Mouse (Mus musculus) intestine, postnatal 0 days (tissue): Measurements from ENCODE around the gene Elavl1. TPM values are rescaled to one million over a fixed set of nuclear protein-coding genes. Genes with fewer than 3 reads are reported as not detected.

Experiments
- ATAC-seq: fragments of 200-750 bp; cut with Nextera tagmentation; 2 replicates; pipeline ENCODE4 v1.8.0; 2017; ENCODE audit warnings: mild to moderate bottlenecking, moderate TSS enrichment, moderate library complexity
- H3K27ac ChIP-seq: fragments of 300-500 bp; sonication (generic); 2 replicates; pipeline ENCODE4 v1.5.1; 2014; ENCODE audit warnings: mild to moderate bottlenecking, low read depth, low read length, moderate library complexity
- H3K27me3 ChIP-seq: fragments of 300-500 bp; sonication (generic); replicated peaks from 2 replicates; pipeline ENCODE4 v1.6.1; 2014; ENCODE audit warnings: low read length, mixed read lengths; ENCODE audit not compliant: control insufficient read depth, insufficient read depth
- H3K36me3 ChIP-seq: fragments of 300-500 bp; sonication (generic); 2 replicates; pipeline ENCODE4 v1.6.1; 2014; ENCODE audit warnings: mild to moderate bottlenecking, moderate library complexity; ENCODE audit not compliant: control insufficient read depth, insufficient read depth
- H3K4me1 ChIP-seq: fragments of 300-500 bp; sonication (generic); replicated peaks from 2 replicates; pipeline ENCODE4 v1.6.1; 2014; ENCODE audit warnings: antibody characterized with exemption, low read length, mixed read lengths; ENCODE audit not compliant: control insufficient read depth, insufficient read depth
- H3K4me2 ChIP-seq: fragments of 300-500 bp; sonication (generic); replicated peaks from 2 replicates; pipeline ENCODE4 v1.6.1; 2014; ENCODE audit warnings: low read depth, mild to moderate bottlenecking, moderate library complexity
- H3K4me3 ChIP-seq: fragments of 300-500 bp; sonication (generic); 2 replicates; pipeline ENCODE4 v1.5.1; 2014; ENCODE audit warnings: low read depth, low read length
- H3K9ac ChIP-seq: fragments of 300-500 bp; sonication (generic); 2 replicates; pipeline ENCODE4 v1.6.1; 2014; ENCODE audit warnings: mild to moderate bottlenecking, low read depth, low read length
- H3K9me3 ChIP-seq: fragments of 300-500 bp; sonication (generic); 2 replicates; pipeline ENCODE4 v1.6.1; 2016; ENCODE audit warnings: mixed run types; ENCODE audit not compliant: control insufficient read depth
- CTCF ChIP-seq: sonication (generic); IDR thresholded peaks from 2 replicates; pipeline ENCODE4 v1.5.1; 2016; ENCODE audit warnings: low read depth, mild to moderate bottlenecking, control low read depth, antibody characterized with exemption, moderate library complexity
- WGBS: fragments of 180-500 bp; shearing (Covaris S2); extraction: QIAGEN DNeasy Blood & Tissue Kit; methylation state at CpG from one replicate; pipeline ENCODE4 v1.1.7; 2014; 5-methylcytosine and 5-hydroxymethylcytosine counted together
- polyA plus RNA-seq: library from polyadenylated mRNA; unstranded; fragments of >200 nt; fragmentation: Nextera tagmentation; extraction: Ambion mirVana; gene quantifications from 2 replicates; pipeline ENCODE4 v1.2.1, GENCODE M21; 2015

Elavl1 gene
- polyA plus RNA-seq, 1 experiment from 2014 or later, result 64.8 TPM

DNA sequence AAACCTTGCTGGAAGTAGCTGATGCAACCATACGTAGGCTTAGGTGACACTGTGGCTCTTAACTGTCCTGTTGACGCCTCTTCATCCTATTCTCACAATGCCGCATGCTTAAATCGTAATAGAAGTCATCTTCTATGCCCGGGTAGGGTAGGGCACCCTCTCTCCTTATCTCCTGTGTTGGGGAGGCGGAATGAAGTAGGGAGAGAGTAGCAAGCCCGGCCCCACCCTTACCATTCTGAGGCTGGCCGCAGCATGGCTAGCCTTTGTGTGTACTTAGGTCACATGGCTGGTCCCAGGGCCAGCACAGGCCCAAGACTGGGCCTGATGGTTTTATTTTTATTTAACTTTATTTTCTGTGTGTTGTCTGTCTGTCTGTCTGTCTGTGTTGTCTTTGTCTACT is 78.0 kb downstream of the Elavl1 start:
- no peaks in the 10 kb centered on the region for H3K27me3 ChIP-seq
- no peak overlapping the region; the same call in 1 of the 2 replicates for H3K27ac ChIP-seq
- H3K9me3 ChIP-seq, result no peaks in the 10 kb centered on the region
- H3K9ac ChIP-seq, result no peak overlapping the region
- no peak for TF ChIP-seq CTCF
- H3K36me3 ChIP-seq, result peaks cover 60% of the 10 kb centered on the region
- no peak overlapping the region for H3K4me2 ChIP-seq
- WGBS, result 82% methylated on average over 8 of the region's 8 CpGs
- H3K4me3 ChIP-seq, result no peak overlapping the region
- no peak for ATAC-seq
- no peaks in the 10 kb centered on the region for H3K4me1 ChIP-seq

DNA sequence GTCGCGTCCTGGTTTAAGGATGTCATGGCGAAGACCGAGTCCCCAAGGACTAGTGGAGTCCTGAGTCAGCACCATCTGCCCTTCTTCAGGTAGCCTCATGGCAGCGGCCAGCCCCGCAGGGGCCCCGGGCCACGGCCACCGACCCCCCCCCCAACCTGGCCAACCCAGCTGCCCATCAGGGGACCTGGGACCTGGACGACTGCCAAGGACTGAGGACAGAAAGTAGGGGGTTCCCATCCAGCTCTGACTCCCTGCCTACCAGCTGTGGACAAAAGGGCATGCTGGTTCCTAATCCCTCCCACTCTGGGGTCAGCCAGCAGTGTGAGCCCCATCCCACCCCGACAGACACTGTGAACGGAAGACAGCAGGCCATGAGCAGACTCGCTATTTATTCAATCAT is 79.5 kb downstream of the Elavl1 start:
- Histone ChIP-seq H3K4me1 (no peaks in the 10 kb centered on the region), H3K36me3 (peaks cover 60% of the 10 kb centered on the region), H3K4me3 (no peak overlapping the region), H3K4me2 (no peak overlapping the region), H3K27me3 (no peaks in the 10 kb centered on the region), H3K9ac (no peak overlapping the region; the same call in 1 of the 2 replicates), H3K9me3 (no peaks in the 10 kb centered on the region), H3K27ac (no peak overlapping the region)
- ATAC-seq, result no peak
- 88% methylated on average over 12 of the region's 13 CpGs for WGBS
- no peak for TF ChIP-seq CTCF

DNA sequence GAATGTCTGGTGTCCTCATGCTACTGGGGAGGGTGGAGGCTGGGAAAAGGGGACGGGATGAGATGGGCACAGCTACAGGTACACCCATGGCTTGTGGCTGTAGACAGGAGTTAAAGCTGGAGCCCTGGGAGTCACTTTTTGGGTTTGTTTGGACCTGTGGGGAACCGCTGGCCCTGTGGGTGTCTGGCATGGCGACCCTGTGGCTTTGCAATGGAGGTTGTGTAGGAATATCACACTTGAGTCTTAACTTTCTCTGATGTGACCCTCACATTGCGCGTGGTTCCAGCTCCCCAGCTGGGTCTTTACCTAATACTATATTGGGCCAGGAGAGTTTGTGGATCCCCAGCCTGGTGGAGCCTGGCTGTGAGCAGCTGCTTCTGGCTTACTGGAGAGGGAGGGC is 80.2 kb downstream of the Elavl1 start:
- Histone ChIP-seq H3K4me3 (no peak overlapping the region), H3K27ac (no peak overlapping the region), H3K4me1 (peaks cover 2% of the 10 kb centered on the region; the same call in 1 of the 2 replicates), H3K27me3 (no peaks in the 10 kb centered on the region), H3K36me3 (peaks cover 63% of the 10 kb centered on the region), H3K4me2 (no peak overlapping the region), H3K9ac (no peak overlapping the region), H3K9me3 (no peaks in the 10 kb centered on the region)
- no peak for TF ChIP-seq CTCF
- WGBS, result 96% methylated on average over 5 of the region's 5 CpGs
- no peak for ATAC-seq

DNA sequence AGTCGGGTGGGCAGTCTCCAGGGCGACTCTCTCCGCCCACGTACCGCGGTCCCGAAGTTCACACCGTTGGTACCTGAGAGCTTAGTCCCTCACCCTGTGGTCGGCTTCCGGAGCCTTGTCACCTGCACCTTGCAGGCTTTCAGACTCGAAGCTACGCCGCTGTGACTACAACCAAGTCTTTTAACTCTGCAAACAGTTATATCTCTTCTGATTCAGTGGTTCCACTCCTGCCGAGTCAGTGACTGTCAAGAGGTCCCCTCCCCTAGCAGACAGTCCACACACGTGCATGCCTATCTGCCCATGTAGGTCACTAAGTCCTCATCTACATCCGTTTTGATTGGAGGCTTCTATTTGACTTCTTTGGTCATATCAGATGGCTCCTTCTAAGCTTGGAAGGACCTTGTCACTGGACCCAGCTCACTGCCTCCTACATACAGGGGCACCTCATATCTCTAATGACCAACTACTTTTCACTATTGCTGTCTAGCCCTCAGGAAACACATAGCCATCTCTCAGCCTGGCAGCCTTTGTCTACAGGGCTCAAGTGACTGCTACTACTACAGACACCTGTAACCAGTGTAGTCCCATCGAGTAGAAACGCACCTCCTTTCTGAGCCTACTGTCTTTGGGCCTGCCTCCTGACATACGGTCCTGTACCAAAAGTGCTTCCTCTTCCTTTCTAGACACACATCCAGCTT is 85.9 kb downstream of the Elavl1 start:
- Histone ChIP-seq H3K27me3 (no peaks in the 10 kb centered on the region), H3K36me3 (peaks cover 23% of the 10 kb centered on the region), H3K4me1 (peaks cover 10% of the 10 kb centered on the region; the same call in 1 of the 2 replicates), H3K4me2 (peak overlapping the region; percentile 75), H3K27ac (peak overlapping the region; percentile 87), H3K9ac (peak overlapping the region; percentile 73), H3K4me3 (peak overlapping the region; percentile 79), H3K9me3 (no peaks in the 10 kb centered on the region)
- peak; percentile 26 for ATAC-seq
- WGBS, result 9% methylated on average over 19 of the region's 19 CpGs
- TF ChIP-seq CTCF, result no peak

DNA sequence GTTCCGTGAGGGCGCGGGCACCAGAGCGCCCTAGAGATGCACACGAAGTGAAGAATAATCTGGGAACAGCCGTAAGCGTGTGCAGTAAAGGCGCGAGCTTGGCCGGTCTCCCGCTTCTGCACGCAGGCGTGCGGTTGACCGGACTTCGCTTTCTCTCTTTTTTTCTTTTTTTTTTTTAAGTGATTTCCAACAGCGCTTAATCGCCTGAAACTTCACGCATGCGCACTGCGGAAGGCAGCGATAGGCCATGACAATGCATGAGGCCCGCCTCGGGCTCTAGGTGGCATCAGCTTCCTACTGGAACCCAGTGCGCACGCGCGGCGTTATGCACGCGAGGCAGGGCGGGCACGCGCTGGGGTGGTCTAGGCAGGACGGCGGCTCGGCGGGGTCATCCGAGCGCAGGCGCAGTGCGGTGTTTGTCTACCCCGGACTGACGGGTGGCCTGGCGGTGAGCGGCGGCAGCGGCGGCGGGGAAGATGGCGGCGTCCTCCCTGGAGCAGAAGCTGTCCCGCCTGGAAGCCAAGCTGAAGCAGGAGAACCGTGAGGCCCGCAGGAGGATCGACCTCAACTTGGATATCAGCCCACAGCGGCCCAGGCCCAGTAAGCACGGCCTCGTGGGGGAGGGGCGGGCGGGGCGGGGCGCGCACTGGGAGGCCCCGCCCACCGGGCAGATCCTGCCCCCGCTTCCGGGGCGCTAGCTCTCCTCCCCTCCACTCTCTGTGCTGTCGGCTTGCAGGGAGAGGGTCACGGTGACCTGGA is 86.6 kb downstream of the Elavl1 start, which contains the start of the genes Map2k7 and Gm49320:
TSS of gene Map2k7 (plus strand) at position 307 of the 759 bp plus-strand sequence.
TSS of gene Gm49320 (plus strand) at position 432 of the 759 bp plus-strand sequence.
- TF ChIP-seq CTCF, result peak; percentile 73

DNA sequence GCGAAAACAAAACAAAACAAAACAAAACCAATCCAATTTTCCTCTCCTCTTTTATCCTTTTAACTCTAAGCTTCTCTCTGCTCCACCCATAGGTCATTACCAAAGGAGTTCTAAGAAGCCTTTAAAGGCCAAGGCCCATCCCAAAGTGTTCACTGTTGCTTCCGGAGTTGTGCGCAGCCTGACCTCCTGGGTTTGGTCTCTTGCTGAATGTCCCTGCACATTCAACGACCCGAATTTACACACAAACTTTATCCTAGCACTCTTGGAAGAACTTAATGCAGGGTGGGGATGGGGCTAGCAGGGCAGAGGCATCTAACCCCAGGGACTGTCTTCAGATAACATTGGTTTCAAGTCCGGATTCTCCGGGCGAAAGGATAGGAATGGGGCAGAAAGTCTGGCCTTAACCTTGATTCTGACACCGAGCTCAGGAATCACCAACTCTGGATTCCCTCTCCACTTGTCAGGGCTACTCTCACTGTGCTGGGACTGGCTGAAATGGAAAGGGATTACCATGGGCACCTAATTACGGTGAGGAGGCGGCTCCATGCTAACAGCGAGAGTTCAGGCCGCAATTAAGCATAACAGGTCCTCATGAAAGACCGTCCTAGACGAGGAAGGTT is 87.3 kb downstream of the Elavl1 start:
- no peak; the same call in 1 of the 2 replicates for ATAC-seq
- no peaks in the 10 kb centered on the region for H3K9me3 ChIP-seq
- 14% methylated on average over 15 of the region's 15 CpGs for WGBS

More for the DNA sequence above, 86.6 kb downstream of the Elavl1 start, which contains the start of the genes Map2k7 and Gm49320:
- peak; percentile 95 for ATAC-seq
- WGBS, result under 1% methylated on average over 65 of the region's 71 CpGs
- peak within 1 kb of the TSS; percentile 73 for H3K9ac ChIP-seq
- no peaks in the 10 kb centered on the region for H3K9me3 ChIP-seq
- H3K27me3 ChIP-seq, result no peaks in the 10 kb centered on the region
- H3K36me3 ChIP-seq, result peaks cover 16% of the 10 kb centered on the region
- peak within 1 kb of the TSS; percentile 79 for H3K4me3 ChIP-seq
- H3K4me1 ChIP-seq, result peaks cover 10% of the 10 kb centered on the region; the same call in 1 of the 2 replicates
- peak within 1 kb of the TSS; percentile 75 for H3K4me2 ChIP-seq
- peak within 1 kb of the TSS; percentile 87 for H3K27ac ChIP-seq

More for the DNA sequence above, 87.3 kb downstream of the Elavl1 start:
- peaks cover 10% of the 10 kb centered on the region; the same call in 1 of the 2 replicates for H3K4me1 ChIP-seq
- peaks cover 9% of the 10 kb centered on the region for H3K36me3 ChIP-seq
- no peak for TF ChIP-seq CTCF
- no peaks in the 10 kb centered on the region for H3K27me3 ChIP-seq
- H3K9ac ChIP-seq, result peak overlapping the region; percentile 73
- H3K27ac ChIP-seq, result peak overlapping the region; percentile 87
- H3K4me3 ChIP-seq, result peak overlapping the region; percentile 79
- peak overlapping the region; percentile 75 for H3K4me2 ChIP-seq

Other genes with a start within 250 kb of the Elavl1 start
- gene Cd209f, start 219.6 kb downstream of the Elavl1 start, polyA plus RNA-seq, result 0.33 TPM in 1 of 2 replicates, not detected in the other
- gene Cd209g, start 191.3 kb downstream of the Elavl1 start, polyA plus RNA-seq, result not detected in 2 replicates
- gene Evi5l, start 158.8 kb downstream of the Elavl1 start, polyA plus RNA-seq, result 6.6 and 8.3 TPM in 2 replicates
- gene Prr36, start 108.0 kb downstream of the Elavl1 start, polyA plus RNA-seq, result 0.99 and 1.1 TPM in 2 replicates
- gene Lrrc8e, start 98.6 kb downstream of the Elavl1 start, polyA plus RNA-seq, result 2.8 and 3.3 TPM in 2 replicates
- gene Map2k7, start 86.7 kb downstream of the Elavl1 start, polyA plus RNA-seq, result 14.3 and 16.6 TPM in 2 replicates
- gene Gm49320, start 86.5 kb downstream of the Elavl1 start, polyA plus RNA-seq, result 0.20 and 0.74 TPM in 2 replicates
- 0.87 and 2.1 TPM in 2 replicates for gene Tgfbr3l, start 77.2 kb downstream of the Elavl1 start, polyA plus RNA-seq
- 21.5 and 22.2 TPM in 2 replicates for gene Snapc2, start 72.3 kb downstream of the Elavl1 start, polyA plus RNA-seq
- 27.4 and 29.4 TPM in 2 replicates for gene Ctxn1, start 66.1 kb downstream of the Elavl1 start, polyA plus RNA-seq
- gene Timm44, start 49.5 kb downstream of the Elavl1 start, polyA plus RNA-seq, result 33.7 and 35.5 TPM in 2 replicates
- 190 and 217 TPM in 2 replicates for gene Ccl25, start 203 bp downstream of the Elavl1 start, polyA plus RNA-seq
- 8.6 and 12.7 TPM in 2 replicates for gene Cers4, start 167.6 kb upstream of the Elavl1 start, polyA plus RNA-seq